Mouse (Mus musculus) myocyte (in vitro differentiated cells): ENCODE results near the gene Cd101.

Source experiments
- CEBPB ChIP-seq: IDR thresholded peaks from 2 replicates; pipeline ENCODE4 v1.6.1; 2011; ENCODE audit warnings: mild to moderate bottlenecking, moderate library complexity; ENCODE audit not compliant: poor library complexity, insufficient read depth, severe bottlenecking
- MAX ChIP-seq: IDR thresholded peaks from one replicate; pipeline ENCODE4 v1.6.1; 2011; ENCODE audit warnings: low read depth, mild to moderate bottlenecking, control low read depth
- MYOD1 ChIP-seq, 3 experiments: IDR thresholded peaks; one replicate each; pipeline ENCODE4 v1.6.1; 2011; ENCODE audit warnings: control low read depth in 2 of 3, low read depth in 2 of 3, mild to moderate bottlenecking in 2 of 3, moderate library complexity in 1 of 3; ENCODE audit not compliant: insufficient read length in 2 of 3, control insufficient read depth in 1 of 3
- MYOG ChIP-seq, 3 experiments: IDR thresholded peaks; one replicate each; pipeline ENCODE4 v1.6.1; 2011; ENCODE audit warnings: control low read depth in 2 of 3, low read depth in 2 of 3, mild to moderate bottlenecking in 2 of 3; ENCODE audit not compliant: insufficient read length in 2 of 3, control insufficient read depth in 1 of 3, insufficient read depth in 1 of 3
- POLR2A ChIP-seq: IDR thresholded peaks from one replicate; pipeline ENCODE4 v1.6.1; 2011; ENCODE audit warnings: low read depth, mild to moderate bottlenecking, control low read depth, moderate library complexity; ENCODE audit not compliant: insufficient read length
- POLR2AphosphoS2 ChIP-seq: IDR thresholded peaks from one replicate; pipeline ENCODE4 v1.6.1; 2011; ENCODE audit warnings: low read depth, control low read depth; ENCODE audit not compliant: insufficient read length
- REST ChIP-seq: IDR thresholded peaks from one replicate; pipeline ENCODE4 v1.6.1; 2011; ENCODE audit warnings: mild to moderate bottlenecking, control low read depth, moderate library complexity; ENCODE audit not compliant: insufficient read depth, insufficient read length
- SRF ChIP-seq: IDR thresholded peaks from one replicate; pipeline ENCODE4 v1.6.1; 2011; ENCODE audit warnings: low read depth; ENCODE audit not compliant: control insufficient read depth, insufficient read length
- TCF12 ChIP-seq: IDR thresholded peaks from one replicate; pipeline ENCODE4 v1.6.1; 2011; ENCODE audit warnings: mild to moderate bottlenecking, control low read depth; ENCODE audit not compliant: poor library complexity, insufficient read depth, severe bottlenecking
- TCF3 ChIP-seq: IDR thresholded peaks from one replicate; pipeline ENCODE4 v1.6.1; 2011; ENCODE audit warnings: low read depth, control low read depth; ENCODE audit not compliant: insufficient read length
- USF1 ChIP-seq: IDR thresholded peaks from one replicate; pipeline ENCODE4 v1.6.1; 2011; ENCODE audit warnings: low read depth, mild to moderate bottlenecking, control low read depth, moderate library complexity

DNA sequence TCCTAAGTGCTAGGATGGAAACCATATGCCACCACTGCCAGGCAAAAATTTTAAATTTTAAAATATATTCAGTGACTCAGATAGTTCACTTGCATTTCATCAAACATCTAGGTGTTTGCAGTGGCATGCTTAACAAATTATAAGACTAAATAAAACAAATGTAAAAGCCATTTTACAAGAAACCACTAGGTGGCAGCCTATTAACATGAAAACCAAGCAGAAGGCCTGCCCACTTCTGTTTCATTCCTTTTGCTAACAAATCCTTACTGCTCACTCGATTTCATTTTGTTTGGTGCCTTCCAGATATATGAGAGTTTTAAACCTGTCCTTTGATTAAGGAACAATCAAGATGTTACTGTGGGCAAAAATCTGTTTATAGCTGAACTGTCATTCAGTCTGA is 55.5 kb downstream of the Cd101 start:
- TF ChIP-seq POLR2A (no peak), MAX (no peak), USF1 (no peak), MYOD1 (IDR thresholded peaks at IDR 0.05; ENCODE audit: control insufficient read depth in 1 of 3, insufficient read length in 2 of 3, low read depth in 2 of 3) (no peak), TCF12 (no peak), SRF (no peak), REST (no peak), POLR2AphosphoS2 (no peak), TCF3 (no peak), MYOG (IDR thresholded peaks at IDR 0.05; ENCODE audit: control insufficient read depth in 1 of 3, insufficient read depth in 1 of 3, insufficient read length in 2 of 3, low read depth in 2 of 3) (no peak), CEBPB (no peak)
